Mouse (Mus musculus) kidney, postnatal 4 days (tissue): ENCODE results near the gene Fam160a1.

Source experiments
- DNase-seq, 2 experiments: peaks; one replicate each; pipeline ENCODE4 v3.0.0; 2021; ENCODE audit warnings: mixed read lengths in 2 of 2

The Fam160a1 gene

DNA sequence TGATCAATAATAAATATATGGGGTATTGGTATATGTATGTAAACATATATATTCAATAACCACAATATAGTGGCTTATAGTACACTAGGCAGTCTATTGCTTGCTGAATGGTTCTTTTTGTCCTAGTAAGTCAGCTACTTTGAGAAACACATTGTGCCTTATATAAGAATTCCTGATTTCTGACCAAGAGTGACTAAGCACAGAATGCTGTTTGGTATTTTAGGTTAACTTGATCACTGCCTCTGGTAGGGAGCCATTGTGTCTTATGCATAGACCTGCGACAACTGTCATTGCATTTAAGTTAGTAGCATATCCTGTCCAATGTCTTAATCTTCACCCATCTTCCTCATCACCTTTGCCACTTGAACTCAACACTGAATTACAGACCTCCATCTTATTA, 197.3 kb downstream of the Fam160a1 start:
- DNase-seq: no peak

DNA sequence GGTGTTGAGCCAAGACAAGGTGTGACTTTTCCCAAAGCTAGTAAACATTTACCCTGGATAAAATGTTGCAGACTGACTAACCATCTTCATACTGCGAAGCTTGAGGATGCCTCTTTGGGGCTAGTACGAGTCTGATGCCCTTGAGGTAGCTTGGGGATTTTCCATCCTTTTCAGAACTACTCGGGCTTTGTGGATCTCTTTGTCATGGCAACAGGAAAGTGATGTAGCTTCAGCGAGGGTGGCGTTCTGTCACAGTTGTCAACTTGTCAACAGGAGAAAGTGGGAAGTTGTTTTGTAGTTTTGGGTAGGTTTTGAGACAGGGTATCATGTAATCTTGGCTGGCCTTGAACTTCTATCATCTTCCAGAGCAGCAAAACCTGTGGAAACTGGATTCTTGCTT, 197.7 kb downstream of the Fam160a1 start:
- no peak for DNase-seq

DNA sequence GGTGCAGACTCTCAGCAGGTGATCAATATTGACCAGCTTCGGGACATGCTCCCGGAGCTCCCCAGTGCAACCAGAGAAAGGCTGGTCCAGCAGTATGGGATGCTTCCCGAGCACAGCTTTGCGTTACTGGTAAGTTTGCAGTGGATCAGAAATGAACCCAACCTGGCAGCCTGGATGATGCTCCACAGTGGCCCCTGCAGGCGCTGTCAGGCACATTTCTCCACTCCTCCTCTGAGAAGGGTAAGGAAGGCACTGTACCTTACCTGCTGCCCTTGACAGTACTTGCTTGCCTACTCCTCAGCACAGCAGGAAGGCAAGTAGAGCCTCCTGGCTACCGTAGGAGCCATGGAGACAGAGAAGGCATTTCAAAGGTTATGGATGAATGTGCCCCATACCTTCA, 198.2 kb downstream of the Fam160a1 start:
- no peak for DNase-seq

DNA sequence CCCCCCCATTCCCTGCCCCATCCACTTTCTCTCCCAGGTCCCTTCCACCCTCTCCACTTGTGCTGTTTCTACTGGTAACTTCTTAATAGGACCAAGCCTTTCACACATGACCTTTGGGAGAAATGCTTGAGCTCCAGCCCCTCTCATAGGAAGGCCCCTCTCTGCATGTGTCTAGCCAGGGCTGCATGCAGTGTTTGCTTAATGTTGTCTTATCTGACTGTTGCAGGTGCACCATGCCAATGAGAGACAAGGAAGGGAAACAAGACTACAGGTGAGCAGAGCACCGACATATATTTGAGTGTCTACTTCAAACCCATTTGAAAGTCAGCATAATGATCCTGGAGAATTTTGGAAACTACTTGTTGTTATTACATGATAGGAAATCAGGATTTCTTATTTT, 200.7 kb downstream of the Fam160a1 start:
- no peak for DNase-seq
